Mouse (Mus musculus) thymus, adult 2 months (tissue): ENCODE results near the gene Adprhl1. TPM values are rescaled to one million over a fixed set of nuclear protein-coding genes. Genes with fewer than 3 reads are reported as not detected.

ENCODE experiments used
- DNase-seq: peaks from one replicate; pipeline ENCODE4 v3.0.0; 2021
- H3K27ac ChIP-seq: fragments of 200-500 bp; 2 replicates; pipeline ENCODE4 v1.5.1; 2012; ENCODE audit warnings: low read length, control low read depth; ENCODE audit not compliant: control insufficient read depth, insufficient read depth
- H3K27me3 ChIP-seq: fragments of 200-500 bp; 2 replicates; pipeline ENCODE4 v1.6.1; 2012; ENCODE audit warnings: mild to moderate bottlenecking, low read length, moderate library complexity, mixed read lengths; ENCODE audit not compliant: control insufficient read depth, insufficient read depth
- H3K36me3 ChIP-seq: fragments of 200-500 bp; 2 replicates; pipeline ENCODE4 v1.6.1; 2012; ENCODE audit warnings: mild to moderate bottlenecking, low read length, moderate library complexity; ENCODE audit not compliant: control insufficient read depth, insufficient read depth
- H3K4me1 ChIP-seq: fragments of 200-500 bp; replicated peaks from 2 replicates; pipeline ENCODE4 v1.6.1; 2012; ENCODE audit warnings: low read length; ENCODE audit not compliant: control insufficient read depth, insufficient read depth
- H3K4me3 ChIP-seq: fragments of 200-500 bp; 2 replicates; pipeline ENCODE4 v1.5.1; 2012; ENCODE audit warnings: mild to moderate bottlenecking, low read length, control low read depth, moderate library complexity; ENCODE audit not compliant: control insufficient read depth, insufficient read depth
- CTCF ChIP-seq: fragments of 200-500 bp; IDR thresholded peaks from 2 replicates; pipeline ENCODE4 v1.5.1; 2012; ENCODE audit warnings: mild to moderate bottlenecking, control low read depth, low read length, moderate library complexity, borderline replicate concordance; ENCODE audit not compliant: control insufficient read depth, poor library complexity, insufficient read depth; ENCODE audit errors: extremely low read depth
- POLR2A ChIP-seq: fragments of 200-500 bp; IDR thresholded peaks from 2 replicates; pipeline ENCODE4 v1.6.1; 2012; ENCODE audit warnings: mild to moderate bottlenecking, low read length, control low read depth, moderate library complexity; ENCODE audit not compliant: control insufficient read depth, poor library complexity, insufficient read depth; ENCODE audit errors: extremely low read depth
- WGBS: fragments of 180-500 bp; shearing (Covaris S2); methylation state at CpG from one replicate; pipeline ENCODE4 v1.1.7; 2018; 5-methylcytosine and 5-hydroxymethylcytosine counted together
- polyA plus RNA-seq: library from polyadenylated mRNA; depleted of rRNA; stranded (reverse); fragments of >200 nt; gene quantifications from 2 replicates; pipeline ENCODE4 v1.2.3, GENCODE M21; 2012; rRNA removed

Adprhl1 gene
- polyA plus RNA-seq, 1 experiment = 9.2 TPM

DNA sequence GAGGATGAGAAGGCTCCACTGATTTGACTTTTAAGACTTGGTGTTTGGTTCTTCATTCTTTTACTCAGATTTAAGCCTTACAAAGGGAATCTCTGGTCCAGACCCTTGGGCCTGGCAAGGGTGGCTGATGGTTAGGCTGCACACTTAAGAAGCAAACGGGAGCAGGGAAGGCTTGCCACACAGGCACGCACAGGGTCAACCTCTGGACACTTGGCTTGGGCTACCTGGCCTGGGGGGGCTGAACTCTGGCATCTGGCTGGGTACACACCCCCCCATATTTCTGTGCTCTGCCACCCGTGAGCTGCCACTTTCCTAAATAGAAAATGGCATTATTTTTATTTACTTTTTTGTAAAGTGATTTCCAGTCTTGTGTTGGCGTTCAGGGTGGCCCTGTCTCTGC lies 79.2 kb downstream of the Adprhl1 start:
- H3K27ac ChIP-seq = no peak overlapping the region
- 93% methylated on average over 4 of the region's 4 CpGs for WGBS
- DNase-seq = no peak
- H3K4me3 ChIP-seq = no peak overlapping the region
- TF ChIP-seq CTCF (no peak), POLR2A (no peak)
- peaks cover 51% of the 10 kb centered on the region for H3K36me3 ChIP-seq
- H3K27me3 ChIP-seq = no peaks in the 10 kb centered on the region
- no peaks in the 10 kb centered on the region for H3K4me1 ChIP-seq

DNA sequence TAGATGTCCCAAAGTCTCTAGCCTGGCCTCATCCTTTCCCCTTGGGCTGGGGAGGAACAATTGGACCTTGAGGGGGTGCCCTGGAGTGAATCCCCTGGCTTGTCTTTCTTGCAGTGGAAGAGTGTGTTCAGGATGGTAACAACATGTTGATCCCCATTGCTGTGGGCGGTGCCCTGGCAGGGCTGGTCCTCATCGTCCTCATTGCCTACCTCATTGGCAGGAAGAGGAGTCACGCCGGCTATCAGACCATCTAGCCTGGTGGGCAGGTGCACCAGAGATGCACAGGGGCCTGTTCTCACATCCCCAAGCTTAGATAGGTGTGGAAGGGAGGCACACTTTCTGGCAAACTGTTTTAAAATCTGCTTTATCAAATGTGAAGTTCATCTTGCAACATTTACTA lies 79.7 kb downstream of the Adprhl1 start:
- H3K4me3 ChIP-seq = no peak overlapping the region
- H3K27me3 ChIP-seq = no peaks in the 10 kb centered on the region
- peaks cover 51% of the 10 kb centered on the region for H3K36me3 ChIP-seq
- 99% methylated on average over 4 of the region's 4 CpGs for WGBS
- DNase-seq = no peak
- TF ChIP-seq POLR2A (no peak), CTCF (no peak)
- no peak overlapping the region for H3K27ac ChIP-seq
- no peaks in the 10 kb centered on the region for H3K4me1 ChIP-seq

Other genes starting within 250 kb of the Adprhl1 start
- 0.22 and 0.52 TPM in 2 replicates for gene F7, start 228.1 kb downstream of the Adprhl1 start, polyA plus RNA-seq
- 1.3 and 1.8 TPM in 2 replicates for gene F10, start 216.9 kb downstream of the Adprhl1 start, polyA plus RNA-seq
- gene Proz, start 193.2 kb downstream of the Adprhl1 start, polyA plus RNA-seq = 1.0 and 1.3 TPM in 2 replicates
- gene Pcid2, start 148.7 kb downstream of the Adprhl1 start, polyA plus RNA-seq = 42.2 and 49.9 TPM in 2 replicates
- 36.3 and 49.1 TPM in 2 replicates for gene Cul4a, start 148.5 kb downstream of the Adprhl1 start, polyA plus RNA-seq
- gene Lamp1, start 95.0 kb downstream of the Adprhl1 start, polyA plus RNA-seq = 345 and 388 TPM in 2 replicates
- gene Grtp1, start 53.5 kb downstream of the Adprhl1 start, polyA plus RNA-seq = 1.5 and 1.7 TPM in 2 replicates
- 29.4 and 31.2 TPM in 2 replicates for gene Dcun1d2, start 34.0 kb upstream of the Adprhl1 start, polyA plus RNA-seq
- gene Tmco3, start 34.0 kb upstream of the Adprhl1 start, polyA plus RNA-seq = 16.7 and 22.4 TPM in 2 replicates
- gene Tfdp1, start 84.6 kb upstream of the Adprhl1 start, polyA plus RNA-seq = 123 and 141 TPM in 2 replicates
- gene Atp4b, start 142.7 kb upstream of the Adprhl1 start, polyA plus RNA-seq = 0.65 and 0.71 TPM in 2 replicates
- gene Grk1, start 150.9 kb upstream of the Adprhl1 start, polyA plus RNA-seq = 0.05 and 0.09 TPM in 2 replicates
- 4.8 and 5.5 TPM in 2 replicates for gene Tmem255b, start 181.0 kb upstream of the Adprhl1 start, polyA plus RNA-seq
- gene Gas6, start 240.3 kb upstream of the Adprhl1 start, polyA plus RNA-seq = 131 and 163 TPM in 2 replicates